13 mouse cellular contexts compared by ENCODE assay signal in the genomic region with DNA sequence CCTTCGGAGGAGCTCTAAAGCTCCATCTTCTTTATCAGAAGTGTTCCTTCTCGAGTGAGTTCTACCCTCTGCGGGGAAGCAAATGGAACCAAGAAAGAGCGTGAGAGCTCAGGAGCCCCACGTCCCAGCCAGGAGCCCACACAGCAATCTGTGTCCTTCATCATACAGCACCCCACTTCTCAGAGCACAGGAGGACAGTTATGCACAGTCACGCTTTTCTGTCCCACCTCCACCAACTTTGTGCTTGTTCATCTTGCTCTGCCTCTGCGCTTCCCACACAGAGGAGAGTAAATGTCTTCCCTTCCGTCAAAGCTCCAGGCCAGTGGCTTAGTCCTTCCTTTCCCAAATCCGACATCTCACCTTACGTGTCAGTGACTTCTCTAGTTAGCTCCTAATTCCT. TPM values are rescaled to one million over a fixed set of nuclear protein-coding genes. Genes with fewer than 3 reads are reported as not detected.
"Had no signal": no experiment of that assay in that cellular context is flagged by ENCODE, and none has a peak within 500 bp of the region (broad histone marks: within the 10 kb centered on the region; RNA-seq: fewer than 3 reads in every experiment).

No protein-coding gene starts in this region.

- H3K9me3 ChIP-seq: midbrain, embryonic 13.5 days had no signal

- H3K4me3 ChIP-seq: limb, embryonic 13.5 days; midbrain, embryonic 13.5 days had no signal

- H3K27me3 ChIP-seq: limb, embryonic 13.5 days; midbrain, embryonic 13.5 days had no signal

- H3K9ac ChIP-seq: limb, embryonic 13.5 days; liver, embryonic 14.5 days; midbrain, embryonic 13.5 days had no signal

- H3K4me2 ChIP-seq: limb, embryonic 13.5 days; midbrain, embryonic 13.5 days had no signal

- DNase-seq: kidney, adult 11 months; kidney, adult 9 months; kidney, postnatal 36 days; lung, adult 2 months; lung, postnatal 36 days; thymus, postnatal 4 days had no signal

- ATAC-seq: lung, postnatal 0 days; midbrain, embryonic 13.5 days had no signal

- H3K4me1 ChIP-seq: limb, embryonic 13.5 days; midbrain, embryonic 13.5 days had no signal

- H3K27ac ChIP-seq: kidney, postnatal 0 days; limb, embryonic 13.5 days; liver, embryonic 14.5 days; midbrain, embryonic 13.5 days had no signal

RNA-seq across cellular contexts. Expression of a gene that starts 37.0 kb away (rescaled TPM):
- total RNA-seq: layer of hippocampus, adult 18-20 months; megakaryocyte progenitor cell, adult 5-6 weeks had no signal
